Mouse (Mus musculus): ENCODE data around the gene Thada. TPM values are rescaled to one million over a fixed set of nuclear protein-coding genes. Genes with fewer than 3 reads are reported as not detected.

Thada gene
- total and polyA plus RNA-seq, 2 experiments from 2014 or later: 2.6 to 19.2 TPM

- no peak for TF ChIP-seq CTCF (IDR thresholded peaks at IDR 0.05; ENCODE audit: low read depth)
- Histone ChIP-seq H3K27me3 (ENCODE audit: insufficient read depth, low read length) (no peaks in the 10 kb centered on the region), H3K4me3 (ENCODE audit: low read depth, low read length) (no peak overlapping the region), H3K36me3 (ENCODE audit: insufficient read depth) (no peaks in the 10 kb centered on the region), H3K9me3 (ENCODE audit: low read length) (no peaks in the 10 kb centered on the region), H3K9ac (no peak overlapping the region), H3K27ac (ENCODE audit: low read depth, low read length) (no peak overlapping the region), H3K4me1 (ENCODE audit: insufficient read depth) (no peaks in the 10 kb centered on the region), H3K4me2 (ENCODE audit: low read depth) (no peak overlapping the region)
- ATAC-seq: no peak
- 91% methylated on average over 12 of the region's 12 CpGs for WGBS
- no peak for DNase-seq
These were observed 312.8 kb downstream of the Thada start for GRCm38 (mm10) chr17:84152976-84153786.

GRCm38 (mm10) chr17:84152206-84152975, 313.6 kb downstream of the Thada start:
- no peak overlapping the region for H3K4me3 ChIP-seq (ENCODE audit: low read depth, low read length)
- no peaks in the 10 kb centered on the region for H3K36me3 ChIP-seq (ENCODE audit: insufficient read depth)
- ATAC-seq: 0 out of 2 replicates have a peak, but pooled peaks have one; percentile 32
- no peak for TF ChIP-seq CTCF (IDR thresholded peaks at IDR 0.05; ENCODE audit: low read depth)
- no peaks in the 10 kb centered on the region for H3K4me1 ChIP-seq (ENCODE audit: insufficient read depth)
- 35% methylated on average over 6 of the region's 6 CpGs for WGBS
- DNase-seq: no peak
- no peak overlapping the region for H3K27ac ChIP-seq (ENCODE audit: low read depth, low read length)
- H3K4me2 ChIP-seq (ENCODE audit: low read depth): no peak overlapping the region
- H3K27me3 ChIP-seq (ENCODE audit: insufficient read depth, low read length): no peaks in the 10 kb centered on the region
- no peaks in the 10 kb centered on the region for H3K9me3 ChIP-seq (ENCODE audit: low read length)
- no peak overlapping the region for H3K9ac ChIP-seq

- Histone ChIP-seq H3K4me3 (ENCODE audit: low read depth, low read length) (no peak overlapping the region), H3K4me1 (ENCODE audit: insufficient read depth) (no peaks in the 10 kb centered on the region), H3K9ac (no peak overlapping the region), H3K27me3 (ENCODE audit: insufficient read depth, low read length) (no peaks in the 10 kb centered on the region), H3K4me2 (ENCODE audit: low read depth) (no peak overlapping the region), H3K36me3 (ENCODE audit: insufficient read depth) (no peaks in the 10 kb centered on the region), H3K9me3 (ENCODE audit: low read length) (no peaks in the 10 kb centered on the region), H3K27ac (ENCODE audit: low read depth, low read length) (no peak overlapping the region)
- ATAC-seq (no peak), DNase-seq (no peak)
- TF ChIP-seq CTCF (IDR thresholded peaks at IDR 0.05; ENCODE audit: low read depth): no peak
- WGBS: 86% methylated on average over 6 of the region's 6 CpGs
These were observed 314.7 kb downstream of the Thada start for GRCm38 (mm10) chr17:84151306-84151705.

- Histone ChIP-seq H3K9ac (no peak overlapping the region), H3K27me3 (ENCODE audit: insufficient read depth, low read length) (no peaks in the 10 kb centered on the region), H3K9me3 (ENCODE audit: low read length) (no peaks in the 10 kb centered on the region), H3K4me3 (ENCODE audit: low read depth, low read length) (no peak overlapping the region), H3K4me2 (ENCODE audit: low read depth) (no peak overlapping the region), H3K27ac (ENCODE audit: low read depth, low read length) (no peak overlapping the region), H3K4me1 (ENCODE audit: insufficient read depth) (no peaks in the 10 kb centered on the region), H3K36me3 (ENCODE audit: insufficient read depth) (no peaks in the 10 kb centered on the region)
- TF ChIP-seq CTCF (IDR thresholded peaks at IDR 0.05; ENCODE audit: low read depth): no peak
- ATAC-seq (no peak), DNase-seq (no peak)
- 51% methylated on average over 8 of the region's 8 CpGs for WGBS
These were observed 315.7 kb downstream of the Thada start for GRCm38 (mm10) chr17:84150291-84150690.

- no peaks in the 10 kb centered on the region for H3K27me3 ChIP-seq (ENCODE audit: insufficient read depth, low read length)
- 53% methylated on average over 5 of the region's 5 CpGs for WGBS
- ATAC-seq (no peak), DNase-seq (no peak)
- no peak overlapping the region for H3K27ac ChIP-seq (ENCODE audit: low read depth, low read length)
- H3K4me1 ChIP-seq (ENCODE audit: insufficient read depth): no peaks in the 10 kb centered on the region
- no peaks in the 10 kb centered on the region for H3K36me3 ChIP-seq (ENCODE audit: insufficient read depth)
- H3K4me2 ChIP-seq (ENCODE audit: low read depth): no peak overlapping the region
- no peak for TF ChIP-seq CTCF (IDR thresholded peaks at IDR 0.05; ENCODE audit: low read depth)
- H3K9me3 ChIP-seq (ENCODE audit: low read length): no peaks in the 10 kb centered on the region
- H3K4me3 ChIP-seq (ENCODE audit: low read depth, low read length): no peak overlapping the region
- H3K9ac ChIP-seq: no peak overlapping the region
These were observed 316.4 kb downstream of the Thada start for GRCm38 (mm10) chr17:84149566-84149965.

DNA sequence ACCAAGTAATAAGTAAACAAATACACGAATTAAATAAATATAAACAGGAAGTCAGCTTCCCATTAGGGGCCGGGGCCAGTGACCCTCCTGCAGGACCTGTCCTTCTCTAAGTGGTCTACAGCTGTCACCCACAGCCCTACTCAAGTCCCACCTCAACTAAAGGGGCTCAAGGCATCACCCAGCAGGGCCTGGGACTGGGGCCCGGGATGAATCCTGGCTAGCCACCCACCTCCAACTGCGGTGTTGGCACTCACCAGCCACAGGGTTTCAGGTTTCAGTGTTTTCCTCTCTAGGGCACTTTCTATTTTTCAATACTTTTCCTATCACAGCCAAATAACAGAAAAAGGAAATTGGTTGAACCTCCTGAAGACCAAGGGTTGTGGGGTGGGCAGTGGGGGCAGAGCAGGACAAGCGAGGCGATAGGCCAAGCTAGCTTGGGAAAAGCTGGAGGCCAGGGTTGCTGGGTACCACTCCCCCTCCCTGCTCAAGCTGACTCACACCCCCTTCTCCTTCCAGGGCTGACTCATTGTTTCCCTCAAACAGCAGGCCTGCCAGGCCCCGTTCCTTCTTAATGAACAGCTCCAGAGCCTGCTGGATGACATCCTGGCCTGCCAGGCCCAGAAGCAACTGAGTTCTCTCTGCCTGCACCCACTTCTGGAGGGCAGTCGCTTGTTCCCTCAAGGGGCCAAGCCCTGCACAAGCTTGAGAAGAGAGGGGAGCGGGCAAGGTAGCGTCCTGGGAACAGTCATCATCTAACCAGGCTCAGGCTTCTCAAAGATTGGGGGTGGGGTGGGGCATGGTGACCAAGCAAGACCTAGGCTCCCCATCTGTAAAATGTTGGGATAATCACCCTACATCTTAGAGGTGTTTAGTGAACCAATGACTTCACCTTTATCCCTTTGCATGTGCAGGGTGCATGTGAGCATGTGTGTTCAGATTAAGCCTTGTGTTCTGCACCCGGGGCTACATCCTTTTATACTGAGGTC, 317.2 kb downstream of the Thada start:
- no peak overlapping the region for H3K4me2 ChIP-seq (ENCODE audit: low read depth)
- DNase-seq (peak; percentile 66), ATAC-seq (peak; percentile 87)
- H3K9ac ChIP-seq: no peak overlapping the region
- H3K4me1 ChIP-seq (ENCODE audit: insufficient read depth): no peaks in the 10 kb centered on the region
- no peaks in the 10 kb centered on the region for H3K27me3 ChIP-seq (ENCODE audit: insufficient read depth, low read length)
- TF ChIP-seq CTCF (IDR thresholded peaks at IDR 0.05; ENCODE audit: low read depth): no peak
- no peak overlapping the region for H3K27ac ChIP-seq (ENCODE audit: low read depth, low read length)
- no peaks in the 10 kb centered on the region for H3K9me3 ChIP-seq (ENCODE audit: low read length)
- no peaks in the 10 kb centered on the region for H3K36me3 ChIP-seq (ENCODE audit: insufficient read depth)
- H3K4me3 ChIP-seq (ENCODE audit: low read depth, low read length): no peak overlapping the region
- WGBS: 27% methylated on average over 11 of the region's 11 CpGs

Data from forebrain, postnatal 0 days (tissue).